Mouse (Mus musculus) kidney, adult 2 months (tissue): Measurements from ENCODE around the gene Rdh16f2. TPM values are rescaled to one million over a fixed set of nuclear protein-coding genes. Genes with fewer than 3 reads are reported as not detected.
"Not testable (repeated sequence)": the region's sequence is repeated elsewhere in the genome, so short reads cannot be mapped to it uniquely, and the experiment has no call there.

Experiments
- DNase-seq: peaks from one replicate; pipeline ENCODE4 v3.0.0; 2021
- H3K27ac ChIP-seq: fragments of 200-500 bp; 2 replicates; pipeline ENCODE4 v1.5.1; 2012; ENCODE audit warnings: low read depth, low read length, control low read depth, inconsistent platforms; ENCODE audit not compliant: insufficient read depth
- H3K27me3 ChIP-seq: fragments of 200-500 bp; replicated peaks from 2 replicates; pipeline ENCODE4 v1.6.1; 2012; ENCODE audit warnings: mild to moderate bottlenecking, moderate library complexity, low read length, inconsistent platforms; ENCODE audit not compliant: control insufficient read depth, insufficient read depth
- H3K36me3 ChIP-seq: fragments of 200-500 bp; 2 replicates; pipeline ENCODE4 v1.6.1; 2012; ENCODE audit warnings: mild to moderate bottlenecking, moderate library complexity, low read length, inconsistent platforms; ENCODE audit not compliant: control insufficient read depth, insufficient read depth
- H3K4me1 ChIP-seq: fragments of 200-500 bp; 2 replicates; pipeline ENCODE4 v1.6.1; 2011; ENCODE audit warnings: low read length; ENCODE audit not compliant: control insufficient read depth, insufficient read depth
- H3K4me3 ChIP-seq: fragments of 200-500 bp; 2 replicates; pipeline ENCODE4 v1.5.1; 2011; ENCODE audit warnings: mild to moderate bottlenecking, low read depth, low read length, control low read depth; ENCODE audit not compliant: insufficient read depth
- CTCF ChIP-seq: fragments of 200-500 bp; conservative IDR thresholded peaks from 2 replicates; pipeline ENCODE4 v1.5.1; 2011; ENCODE audit warnings: low read depth, mild to moderate bottlenecking, control low read depth, low read length, moderate library complexity, mixed read lengths; ENCODE audit not compliant: insufficient read depth, insufficient read length
- POLR2A ChIP-seq: fragments of 200-500 bp; IDR thresholded peaks from one replicate; pipeline ENCODE4 v1.6.1; 2011; ENCODE audit warnings: low read depth, low read length, control low read depth
- WGBS: fragments of 180-500 bp; shearing (Covaris S2); methylation state at CpG from one replicate; pipeline ENCODE4 v1.1.7; 2018; 5-methylcytosine and 5-hydroxymethylcytosine counted together
- polyA plus RNA-seq: library from polyadenylated mRNA; depleted of rRNA; stranded (reverse); fragments of >200 nt; gene quantifications from 2 replicates; pipeline ENCODE4 v1.2.3, GENCODE M21; 2012

The Rdh16f2 gene
- polyA plus RNA-seq, 1 experiment, result 483 TPM

DNA sequence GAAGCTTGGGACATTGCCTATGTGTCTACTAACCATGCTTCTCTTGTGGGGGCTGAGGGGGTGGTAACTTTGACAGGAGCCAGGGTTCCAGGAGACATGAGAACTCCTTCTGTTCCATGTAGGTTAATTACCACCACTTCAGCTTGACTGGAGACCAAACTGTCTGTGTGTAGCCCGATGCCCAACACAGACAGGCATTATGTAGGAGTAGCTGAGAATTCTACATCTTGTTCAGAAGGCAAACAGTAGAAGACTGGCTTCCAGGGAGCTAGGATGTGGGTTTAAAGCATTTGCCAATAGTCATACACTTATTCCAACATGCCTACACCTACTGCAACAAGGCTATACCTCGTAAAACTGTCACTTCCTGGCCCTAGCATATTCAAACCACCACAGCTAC lies 27.7 kb upstream of the Rdh16f2 start:
- WGBS, result 88% methylated on average over 2 of the region's 2 CpGs
- TF ChIP-seq CTCF (no peak), POLR2A (no peak)

GRCm38 (mm10) chr10:127840776-127841175 lies 25.5 kb upstream of the Rdh16f2 start:
- no peaks in the 10 kb centered on the region for H3K27me3 ChIP-seq
- DNase-seq, result no peak
- TF ChIP-seq POLR2A, result no peak
- no peak for TF ChIP-seq CTCF
- WGBS, result 89% methylated on average over 2 of the region's 2 CpGs
- no peak overlapping the region for H3K4me3 ChIP-seq
- H3K27ac ChIP-seq, result no peak overlapping the region
- H3K4me1 ChIP-seq, result peaks cover 13% of the 10 kb centered on the region
- no peaks in the 10 kb centered on the region for H3K36me3 ChIP-seq

More for the DNA sequence above, 27.7 kb upstream of the Rdh16f2 start:
- H3K27ac ChIP-seq, result no peak overlapping the region
- DNase-seq, result no peak
- H3K4me3 ChIP-seq, result no peak overlapping the region
- no peaks in the 10 kb centered on the region for H3K36me3 ChIP-seq
- H3K27me3 ChIP-seq, result no peaks in the 10 kb centered on the region
- peaks cover 13% of the 10 kb centered on the region for H3K4me1 ChIP-seq

- not testable (repeated sequence) for H3K36me3 ChIP-seq
- peak; percentile 56 for DNase-seq
- 40% methylated on average over 5 of the region's 5 CpGs for WGBS
These were observed 20.3 kb upstream of the Rdh16f2 start for GRCm38 (mm10) chr10:127845945-127846344.

GRCm38 (mm10) chr10:127848089-127848488 lies 18.2 kb upstream of the Rdh16f2 start:
- H3K36me3 ChIP-seq, result no peaks in the 10 kb centered on the region
- H3K27me3 ChIP-seq, result no peaks in the 10 kb centered on the region
- H3K27ac ChIP-seq, result peak overlapping the region; percentile 84; the same call in 1 of the 2 replicates
- no peak overlapping the region for H3K4me3 ChIP-seq
- TF ChIP-seq CTCF (no peak), POLR2A (no peak)
- DNase-seq, result peak; percentile 95
- peaks cover 20% of the 10 kb centered on the region for H3K4me1 ChIP-seq
- WGBS, result 42% methylated on average over 1 of the region's 1 CpGs

More at GRCm38 (mm10) chr10:127845945-127846344, 20.3 kb upstream of the Rdh16f2 start:
- H3K27ac ChIP-seq, H3K27me3 ChIP-seq, H3K4me3 ChIP-seq: not testable (repeated sequence)
- H3K4me1 ChIP-seq, result peaks cover 20% of the 10 kb centered on the region

DNA sequence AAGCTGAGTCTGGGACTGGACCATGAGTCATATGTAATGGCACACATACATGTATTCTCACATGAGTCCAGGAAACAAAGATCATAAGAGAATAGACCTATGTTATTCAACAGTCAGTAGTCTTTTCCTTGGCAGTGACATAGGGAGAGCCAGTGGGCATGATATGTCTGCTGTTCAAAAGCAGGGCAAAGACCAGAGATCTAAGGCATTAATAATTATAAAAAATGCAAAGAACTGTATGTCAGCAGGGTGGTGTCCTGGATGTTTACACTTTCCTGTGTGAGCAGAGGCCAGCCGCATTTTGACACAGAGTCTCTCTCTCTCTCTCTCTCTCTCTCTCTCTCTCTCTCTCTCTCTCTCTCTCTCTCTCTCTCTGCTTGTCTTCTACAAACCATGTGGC lies 16.6 kb upstream of the Rdh16f2 start, which contains the start of gene Rdh19:
Gene Rdh19, plus strand, starts transcription at position 301 of the 400 bp plus-strand sequence.
- no peak within 1 kb of the TSS for H3K4me3 ChIP-seq
- no peaks in the 10 kb centered on the region for H3K27me3 ChIP-seq
- TF ChIP-seq POLR2A (no peak), CTCF (no peak)
- H3K4me1 ChIP-seq, result peaks cover 20% of the 10 kb centered on the region
- no peaks in the 10 kb centered on the region for H3K36me3 ChIP-seq
- H3K27ac ChIP-seq, result no peak within 1 kb of the TSS
- WGBS, result 65% methylated on average over 1 of the region's 1 CpGs
- DNase-seq, result no peak

DNA sequence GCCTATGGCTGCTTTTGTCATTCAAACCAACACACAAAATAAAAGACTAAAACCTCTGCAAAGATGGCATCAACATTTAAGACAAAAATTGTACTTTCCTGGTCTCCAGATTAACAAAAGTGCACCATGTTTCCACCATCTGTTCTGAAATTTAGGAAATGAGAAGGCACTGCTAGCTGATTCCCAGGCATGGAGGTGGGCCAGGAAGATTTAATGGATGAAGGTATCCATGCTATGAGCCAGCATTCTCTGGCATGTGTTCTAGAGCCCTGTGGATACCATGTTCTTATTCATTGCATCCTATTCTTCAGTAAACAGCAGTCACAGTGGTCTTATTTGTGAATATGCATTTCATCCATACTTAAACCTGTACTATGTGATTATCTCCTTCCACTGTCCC lies 9.9 kb upstream of the Rdh16f2 start:
- Histone ChIP-seq H3K4me1 (no peaks in the 10 kb centered on the region), H3K27me3 (no peaks in the 10 kb centered on the region), H3K4me3 (no peak overlapping the region), H3K27ac (no peak overlapping the region), H3K36me3 (no peaks in the 10 kb centered on the region)
- TF ChIP-seq POLR2A (no peak), CTCF (no peak)
- DNase-seq, result no peak

GRCm38 (mm10) chr10:127864931-127865330 lies 1.3 kb upstream of the Rdh16f2 start:
- Histone ChIP-seq H3K27ac (0 out of 2 replicates have a peak overlapping the region, but pooled peaks have one; percentile 39), H3K27me3 (no peaks in the 10 kb centered on the region), H3K4me3 (no peak overlapping the region), H3K36me3 (no peaks in the 10 kb centered on the region), H3K4me1 (peaks cover 23% of the 10 kb centered on the region)
- no peak for TF ChIP-seq POLR2A
- TF ChIP-seq CTCF, result no peak
- peak; percentile 92 for DNase-seq

- 82% methylated on average over 4 of the region's 4 CpGs for WGBS
- Histone ChIP-seq H3K27ac (no peak overlapping the region), H3K27me3 (no peaks in the 10 kb centered on the region), H3K36me3 (no peaks in the 10 kb centered on the region), H3K4me3 (no peak overlapping the region), H3K4me1 (peaks cover 2% of the 10 kb centered on the region)
- TF ChIP-seq CTCF (peak; percentile 58), POLR2A (no peak)
- peak; percentile 73 for DNase-seq
These were observed 6.2 kb downstream of the Rdh16f2 start for GRCm38 (mm10) chr10:127872484-127872883.
